ENCODE assay signal across 8 mouse cellular contexts in genomic region chr3:96327647-96328046, GRCm38 (mm10). TPM values are rescaled to one million over a fixed set of nuclear protein-coding genes. Genes with fewer than 3 reads are reported as not detected.
DNase-seq lines count a peak whose midpoint lies in the region; ATAC-seq lines count a peak whose summit lies in the region.

No protein-coding gene starts in this region.

- H3K4me3 ChIP-seq in lung, embryonic 15.5 days: peak overlapping the region; percentile 39
- H3K4me3 ChIP-seq in embryonic facial prominence, embryonic 14.5 days (ENCODE audit: low read depth, low read length): peak overlapping the region; percentile 39
- peak overlapping the region; percentile 41 for H3K4me3 ChIP-seq in limb, embryonic 15.5 days
- peak overlapping the region; percentile 40 for H3K4me3 ChIP-seq in stomach, embryonic 15.5 days (replicated peaks)

- peaks cover 89% of the 10 kb centered on the region for H3K27me3 ChIP-seq in lung, embryonic 15.5 days
- peaks cover 80% of the 10 kb centered on the region for H3K27me3 ChIP-seq in embryonic facial prominence, embryonic 14.5 days (replicated peaks; ENCODE audit: control insufficient read depth, insufficient read depth, low read length)
- H3K27me3 ChIP-seq in limb, embryonic 15.5 days: peaks cover 78% of the 10 kb centered on the region
- H3K27me3 ChIP-seq in stomach, embryonic 15.5 days (replicated peaks): peaks cover 62% of the 10 kb centered on the region

- 0% methylated on average over 16 of the region's 18 CpGs for WGBS in lung, embryonic 15.5 days
- 0% methylated on average over 10 of the region's 18 CpGs for WGBS in embryonic facial prominence, embryonic 14.5 days
- WGBS in limb, embryonic 15.5 days: 0% methylated on average over 15 of the region's 18 CpGs
- under 1% methylated on average over 16 of the region's 18 CpGs for WGBS in stomach, embryonic 15.5 days

- no peak for DNase-seq in lung, postnatal 4 days
- DNase-seq in embryonic facial prominence, embryonic 14.5 days (ENCODE audit: low spot score): no peak
- no peak for DNase-seq in gastrocnemius, postnatal 25 days
- DNase-seq in left cerebral cortex, adult 11 months (ENCODE audit: low spot score): no peak
- no peak for DNase-seq in kidney, adult 11 months

- no peak overlapping the region for H3K9ac ChIP-seq in lung, embryonic 15.5 days
- H3K9ac ChIP-seq in embryonic facial prominence, embryonic 14.5 days (ENCODE audit: low read depth, low read length): no peak overlapping the region; the same call in 1 of the 2 replicates
- H3K9ac ChIP-seq in limb, embryonic 15.5 days: no peak overlapping the region
- H3K9ac ChIP-seq in stomach, embryonic 15.5 days: no peak overlapping the region

- peak overlapping the region; percentile 70 for H3K4me2 ChIP-seq in lung, embryonic 15.5 days
- peak overlapping the region; percentile 57 for H3K4me2 ChIP-seq in embryonic facial prominence, embryonic 14.5 days (ENCODE audit: low read depth, low read length)
- peak overlapping the region; percentile 59 for H3K4me2 ChIP-seq in limb, embryonic 15.5 days
- peak overlapping the region; percentile 59 for H3K4me2 ChIP-seq in stomach, embryonic 15.5 days

- peak; percentile 13; the same call in 1 of the 2 replicates for ATAC-seq in lung, embryonic 15.5 days (ENCODE audit: borderline replicate concordance, extremely low read depth, low FRiP score, low TSS enrichment)
- no peak; the same call in 1 of the 2 replicates for ATAC-seq in embryonic facial prominence, embryonic 14.5 days (ENCODE audit: low read depth)
- ATAC-seq in limb, embryonic 15.5 days (ENCODE audit: insufficient number of reproducible peaks, low FRiP score, low TSS enrichment, low read depth): no peak
- no peak for ATAC-seq in stomach, embryonic 15.5 days (ENCODE audit: insufficient read depth, low FRiP score, low read depth)

- no peak overlapping the region for H3K27ac ChIP-seq in lung, embryonic 15.5 days
- H3K27ac ChIP-seq in embryonic facial prominence, embryonic 14.5 days (replicated peaks; ENCODE audit: low read depth, low read length): no peak overlapping the region
- no peak overlapping the region for H3K27ac ChIP-seq in limb, embryonic 15.5 days
- no peak overlapping the region for H3K27ac ChIP-seq in stomach, embryonic 15.5 days

- H3K36me3 ChIP-seq in lung, embryonic 15.5 days: no peaks in the 10 kb centered on the region
- no peaks in the 10 kb centered on the region for H3K36me3 ChIP-seq in embryonic facial prominence, embryonic 14.5 days (ENCODE audit: control insufficient read depth, insufficient read depth, low read length)
- H3K36me3 ChIP-seq in limb, embryonic 15.5 days: no peaks in the 10 kb centered on the region
- H3K36me3 ChIP-seq in stomach, embryonic 15.5 days: no peaks in the 10 kb centered on the region

- H3K9me3 ChIP-seq in lung, embryonic 15.5 days: no peaks in the 10 kb centered on the region
- no peaks in the 10 kb centered on the region for H3K9me3 ChIP-seq in embryonic facial prominence, embryonic 14.5 days (ENCODE audit: control insufficient read depth, low read length)
- no peaks in the 10 kb centered on the region for H3K9me3 ChIP-seq in limb, embryonic 15.5 days
- H3K9me3 ChIP-seq in stomach, embryonic 15.5 days: no peaks in the 10 kb centered on the region

- peaks cover 5% of the 10 kb centered on the region for H3K4me1 ChIP-seq in lung, embryonic 15.5 days
- H3K4me1 ChIP-seq in embryonic facial prominence, embryonic 14.5 days (ENCODE audit: control insufficient read depth, insufficient read depth, low read length): no peaks in the 10 kb centered on the region; the same call in 1 of the 2 replicates
- H3K4me1 ChIP-seq in limb, embryonic 15.5 days: peaks cover 15% of the 10 kb centered on the region
- H3K4me1 ChIP-seq in stomach, embryonic 15.5 days: 0 out of 2 replicates have a peak, but pooled peaks cover 2% of the 10 kb centered on the region

RNA-seq across cellular contexts. Expression of gene Fcgr1, which starts 33.9 kb away (rescaled TPM):
- 2.4 and 3.6 TPM in 2 replicates for polyA plus RNA-seq in lung, embryonic 15.5 days (2015; fragmentation: Nextera tagmentation; extraction: Ambion mirVana)
- polyA plus RNA-seq in embryonic facial prominence, embryonic 14.5 days (2014; fragmentation: Nextera tagmentation; extraction: Ambion mirVana): 4.0 and 5.3 TPM in 2 replicates
- polyA plus RNA-seq in limb, embryonic 15.5 days (2015; fragmentation: Nextera tagmentation; extraction: Ambion mirVana): 2.6 and 3.5 TPM in 2 replicates
- polyA plus RNA-seq in stomach, embryonic 15.5 days (2015; fragmentation: Nextera tagmentation; extraction: Ambion mirVana): 3.8 and 4.4 TPM in 2 replicates
- under 1 TPM; 0.33 to 0.40 TPM for total RNA-seq in gastrocnemius, postnatal 25 days (2021)

RNA-seq across cellular contexts. Expression of gene Hist2h2bb, which starts 58.1 kb away (rescaled TPM):
- 10.1 and 18.0 TPM in 2 replicates for polyA plus RNA-seq in lung, embryonic 15.5 days (2015; fragmentation: Nextera tagmentation; extraction: Ambion mirVana)
- polyA plus RNA-seq in embryonic facial prominence, embryonic 14.5 days (2014; fragmentation: Nextera tagmentation; extraction: Ambion mirVana): 8.9 and 12.7 TPM in 2 replicates
- 5.2 and 10.7 TPM in 2 replicates for polyA plus RNA-seq in limb, embryonic 15.5 days (2015; fragmentation: Nextera tagmentation; extraction: Ambion mirVana)
- 8.2 and 11.2 TPM in 2 replicates for polyA plus RNA-seq in stomach, embryonic 15.5 days (2015; fragmentation: Nextera tagmentation; extraction: Ambion mirVana)
- 10 to 100 TPM; 30.8 to 37.0 TPM for total RNA-seq in gastrocnemius, postnatal 25 days (2021)

RNA-seq across cellular contexts. Expression of gene Hist2h3b, which starts 59.2 kb away (rescaled TPM):
- polyA plus RNA-seq in lung, embryonic 15.5 days (2015; fragmentation: Nextera tagmentation; extraction: Ambion mirVana): 87.1 and 95.3 TPM in 2 replicates
- polyA plus RNA-seq in embryonic facial prominence, embryonic 14.5 days (2014; fragmentation: Nextera tagmentation; extraction: Ambion mirVana): 44.3 and 57.8 TPM in 2 replicates
- polyA plus RNA-seq in limb, embryonic 15.5 days (2015; fragmentation: Nextera tagmentation; extraction: Ambion mirVana): 37.0 and 53.8 TPM in 2 replicates
- 62.1 and 69.4 TPM in 2 replicates for polyA plus RNA-seq in stomach, embryonic 15.5 days (2015; fragmentation: Nextera tagmentation; extraction: Ambion mirVana)
- 10 to 100 TPM; 24.6 to 29.5 TPM for total RNA-seq in gastrocnemius, postnatal 25 days (2021)
